Mouse (Mus musculus): ENCODE data around the gene Dok3. TPM values are rescaled to one million over a fixed set of nuclear protein-coding genes. Genes with fewer than 3 reads are reported as not detected.
A peak's percentile ranks its signal among the peaks of the same experiment; 100 is the strongest.

Gene Dok3
- total RNA-seq, 2 experiments from 2014 or later: 2.2 to 2.3 TPM

DNA sequence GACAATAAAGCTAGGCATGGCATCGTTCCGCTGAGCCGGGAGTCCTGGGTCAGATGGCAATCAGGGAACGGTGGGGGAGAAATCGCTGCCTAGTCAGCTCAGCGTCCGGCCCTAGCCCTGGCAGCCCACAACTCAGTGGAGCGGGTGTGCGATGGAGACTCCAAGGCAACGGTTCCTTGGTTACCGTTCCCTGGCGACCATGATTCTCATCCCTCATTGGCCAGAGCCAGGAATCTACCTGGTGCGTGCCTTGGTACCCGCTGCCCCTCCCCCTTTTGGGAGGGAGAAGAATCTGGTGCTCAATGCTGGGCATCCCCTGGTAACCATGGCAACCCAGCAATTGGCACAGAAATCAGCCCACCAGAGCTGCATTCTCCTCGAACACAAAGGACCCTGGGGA lies 45.5 kb downstream of the Dok3 start:
- DNase-seq (ENCODE audit: low spot score): no peak
- intact Hi-C loops (cut with DNase I): no loop called here

- intact Hi-C loops (cut with DNase I): no loop called here
- no peak for DNase-seq (ENCODE audit: low spot score)
These were observed 46.0 kb downstream of the Dok3 start for GRCm38 (mm10) chr13:55483071-55483470.

DNA sequence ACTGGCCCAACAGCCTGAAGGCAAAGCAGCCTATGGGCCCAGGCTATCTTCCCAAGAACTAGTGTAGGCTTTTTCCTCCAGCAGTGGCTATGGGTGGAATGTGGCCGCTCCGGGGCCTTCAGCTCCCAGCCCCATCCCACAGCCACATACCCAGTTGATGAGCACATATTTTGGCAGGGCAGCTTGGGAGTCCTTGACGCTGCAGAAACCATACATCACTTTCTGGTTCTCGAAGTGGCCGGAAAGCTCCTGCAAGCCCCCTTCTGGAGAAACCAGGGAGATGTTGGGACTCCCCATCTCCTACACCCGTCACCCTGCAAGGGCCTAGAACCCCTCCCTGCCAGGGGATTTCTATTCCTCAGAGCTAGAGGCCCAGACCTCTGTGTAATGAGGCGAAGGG lies 46.6 kb downstream of the Dok3 start:
- intact Hi-C loops (cut with DNase I): no loop called here
- DNase-seq (ENCODE audit: low spot score): no peak

DNA sequence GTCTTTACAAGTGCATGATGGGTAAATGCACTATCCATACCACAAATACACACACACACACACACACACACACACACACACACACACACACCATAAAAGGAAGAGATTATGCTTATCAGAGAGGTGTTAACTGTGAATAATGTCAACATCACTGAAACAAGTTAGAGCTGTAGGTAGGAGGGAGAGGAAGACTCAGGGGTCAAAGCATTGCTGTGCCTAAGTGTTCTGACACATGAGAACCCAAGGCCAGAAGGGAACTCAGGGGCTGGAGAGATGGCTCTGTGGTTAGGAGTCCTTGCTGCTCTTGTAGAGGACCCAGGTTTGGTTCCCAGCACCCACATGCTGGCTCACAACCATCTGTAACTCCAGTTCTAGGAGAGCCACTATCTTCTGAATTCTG lies 49.2 kb downstream of the Dok3 start:
- no peak for DNase-seq (ENCODE audit: low spot score)
- intact Hi-C loops (cut with DNase I): no loop called here

GRCm38 (mm10) chr13:55479008-55479407 lies 50.1 kb downstream of the Dok3 start:
- intact Hi-C loops (cut with DNase I): no loop called here
- DNase-seq (ENCODE audit: low spot score): peak; percentile 54

DNA sequence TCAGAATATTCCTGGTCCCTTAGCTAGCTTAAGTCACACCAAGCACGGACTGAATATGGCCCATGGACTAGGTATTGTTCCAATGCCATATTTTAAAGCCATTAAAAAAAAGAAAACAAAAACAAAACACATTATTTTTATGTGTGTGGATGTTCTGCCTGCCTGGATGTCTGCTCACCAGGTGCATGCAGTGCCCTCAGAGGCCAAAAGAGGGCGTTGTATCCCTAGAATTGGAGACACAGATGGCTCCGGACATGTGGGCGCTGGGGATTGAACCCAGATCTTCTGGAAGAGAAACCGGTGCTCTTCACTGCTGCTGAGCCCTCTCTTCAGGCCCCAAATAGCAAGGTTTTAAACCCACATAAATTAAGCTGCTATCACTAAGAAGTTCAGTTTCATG lies 51.1 kb downstream of the Dok3 start:
- intact Hi-C loops (cut with DNase I): no loop called here
- no peak for DNase-seq (ENCODE audit: low spot score)

DNA sequence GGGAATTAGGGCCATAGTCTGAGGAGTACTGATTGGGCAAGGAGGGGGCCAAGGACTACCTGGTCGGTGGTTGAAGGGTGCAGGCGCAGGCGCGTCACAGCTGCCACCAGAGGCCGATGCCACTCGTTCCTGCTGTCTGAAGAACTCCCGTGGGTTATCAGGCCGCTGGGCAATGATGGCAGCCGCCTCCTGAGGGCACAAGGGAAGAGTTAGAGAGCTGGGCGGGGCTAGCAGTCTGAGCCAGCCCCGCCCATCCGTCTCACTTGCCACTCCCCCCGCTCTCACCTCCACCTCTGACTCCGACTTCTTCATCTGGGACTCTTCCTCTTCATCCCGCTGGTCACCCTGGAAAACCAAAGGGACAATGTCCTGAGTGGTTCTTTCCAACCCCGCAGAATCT lies 51.6 kb downstream of the Dok3 start:
- DNase-seq (ENCODE audit: low spot score): no peak
- intact Hi-C loops (cut with DNase I): no loop called here

DNA sequence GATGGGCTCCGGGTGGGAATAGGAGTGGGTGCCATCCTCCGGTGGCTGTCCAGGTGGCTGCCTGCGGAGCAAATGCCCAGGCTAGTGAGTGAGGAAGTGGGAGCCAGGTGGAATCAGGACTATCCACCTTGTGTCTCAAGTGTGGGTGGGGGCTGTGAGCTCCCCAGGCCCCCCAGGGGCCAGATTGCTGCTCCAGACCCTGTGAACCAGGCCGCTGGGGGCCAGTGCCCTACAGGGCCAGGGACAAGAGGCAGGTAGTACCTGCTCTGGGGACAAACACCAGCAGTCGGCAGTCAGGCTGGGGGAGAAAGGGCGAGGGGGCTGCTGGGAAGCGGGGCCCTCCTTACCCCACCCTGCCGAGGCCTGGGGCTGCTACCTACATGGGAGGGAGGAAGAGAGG lies 52.8 kb downstream of the Dok3 start:
- DNase-seq (ENCODE audit: low spot score): no peak
- intact Hi-C loops (cut with DNase I): no loop called here

GRCm38 (mm10) chr13:55475750-55476149 lies 53.3 kb downstream of the Dok3 start:
- DNase-seq (ENCODE audit: low spot score): no peak
- intact Hi-C loops (cut with DNase I): no loop called here

- DNase-seq (ENCODE audit: low spot score): no peak
- intact Hi-C loops (cut with DNase I): no loop called here
These were observed 54.5 kb downstream of the Dok3 start for GRCm38 (mm10) chr13:55474621-55475069.

GRCm38 (mm10) chr13:55473961-55474360 lies 55.1 kb downstream of the Dok3 start:
- DNase-seq (ENCODE audit: low spot score): no peak
- intact Hi-C loops (cut with DNase I): no loop called here

Small RNAs within 50 kb of the gene (microRNA-seq; reads per million reads assigned to microRNA genes)
- gene Mir6944: 3.3 reads per million, percentile 5 among the genes with 10 or more reads in this experiment
- gene Mir6945: 1.7 reads per million

Other genes with a start within 250 kb of the Dok3 start
- 10 to 100 TPM; 49.8 to 52.9 TPM for gene Prelid1, start 208.8 kb downstream of the Dok3 start, total RNA-seq (2021)
- gene Rab24, start 207.3 kb downstream of the Dok3 start, total RNA-seq (2021): 10 to 100 TPM; 36.6 to 37.0 TPM
- gene Mxd3, start 199.5 kb downstream of the Dok3 start, total RNA-seq (2021): under 1 TPM; 0.36 to 0.65 TPM
- gene Lman2, start 166.5 kb downstream of the Dok3 start, total RNA-seq (2021): 10 to 100 TPM; 49.1 to 49.8 TPM
- gene Rgs14, start 159.6 kb downstream of the Dok3 start, total RNA-seq (2021): under 1 TPM; 0.50 to 0.57 TPM
- gene Slc34a1, start 131.1 kb downstream of the Dok3 start, total RNA-seq (2021): not detected
- not detected for gene Pfn3, start 114.1 kb downstream of the Dok3 start, total RNA-seq (2021)
- not detected for gene F12, start 102.5 kb downstream of the Dok3 start, total RNA-seq (2021)
- gene Grk6, start 84.2 kb downstream of the Dok3 start, total RNA-seq (2021): 10 to 100 TPM; 17.5 to 18.6 TPM
- 1 to 10 TPM in 1 of 2 experiments, under 1 TPM in 1; 0.56 to 1.2 TPM for gene Prr7, start 65.0 kb downstream of the Dok3 start, total RNA-seq (2021)
- 10 to 100 TPM; 10.6 to 10.8 TPM for gene Dbn1, start 41.2 kb downstream of the Dok3 start, total RNA-seq (2021)
- gene Pdlim7, start 15.6 kb downstream of the Dok3 start, total RNA-seq (2021): 10 to 100 TPM; 65.2 to 67.7 TPM
- gene Ddx41, start 7.4 kb upstream of the Dok3 start, total RNA-seq (2021): 10 to 100 TPM; 13.1 to 13.2 TPM
- 10 to 100 TPM; 18.3 to 19.0 TPM for gene Fam193b, start 41.8 kb upstream of the Dok3 start, total RNA-seq (2021)
- gene Tmed9, start 44.4 kb upstream of the Dok3 start, total RNA-seq (2021): 10 to 100 TPM; 86.3 to 94.2 TPM
- 10 to 100 TPM in 1 of 2 experiments, 1 to 10 TPM in 1; 9.6 to 10.4 TPM for gene B4galt7, start 70.6 kb upstream of the Dok3 start, total RNA-seq (2021)
- 10 to 100 TPM; 11.5 to 12.1 TPM for gene Caml, start 93.7 kb upstream of the Dok3 start, total RNA-seq (2021)
- 10 to 100 TPM; 18.9 to 23.5 TPM for gene Ddx46, start 105.7 kb upstream of the Dok3 start, total RNA-seq (2021)
- 10 to 100 TPM; 41.1 to 44.9 TPM for gene B230219D22Rik, start 163.8 kb upstream of the Dok3 start, total RNA-seq (2021)
- 10 to 100 TPM; 38.0 to 38.2 TPM for gene Txndc15, start 185.4 kb upstream of the Dok3 start, total RNA-seq (2021)
- 10 to 100 TPM; 38.2 to 42.5 TPM for gene Pcbd2, start 198.1 kb upstream of the Dok3 start, total RNA-seq (2021)